Mouse (Mus musculus): ENCODE data around the gene Dgkh.

DNA sequence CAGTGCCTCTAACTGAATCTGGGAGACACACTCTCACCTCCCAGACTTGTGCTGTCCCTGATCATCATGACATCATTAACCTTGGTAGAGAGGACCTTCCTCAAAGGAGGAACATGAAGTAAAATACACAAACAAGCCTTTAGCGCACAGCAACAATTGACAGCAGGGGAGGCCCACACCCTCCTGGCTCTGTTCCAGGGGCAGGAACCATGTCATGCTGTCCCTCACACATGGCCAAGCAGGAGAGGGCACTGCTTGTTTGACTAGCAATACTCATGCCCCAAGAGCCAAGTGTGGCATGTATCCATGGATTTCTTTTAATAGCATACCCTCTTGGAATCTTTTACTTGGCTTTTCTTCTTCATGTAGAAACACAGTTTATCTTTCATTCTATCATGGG lies 22.7 kb upstream of the Dgkh start:
- no peak for TF ChIP-seq CTCF (IDR thresholded peaks at IDR 0.05; ENCODE audit: low read depth)
- TF ChIP-seq EP300 (IDR thresholded peaks at IDR 0.05; ENCODE audit: low read depth), result no peak

Data from liver, postnatal 0 days (tissue).